Mouse (Mus musculus) CD4-positive, CD25-positive, alpha-beta regulatory T cell, adult 2 months (primary cell): ENCODE data around the gene Ddo.

ENCODE experiments used
- DNase-seq: peaks from one replicate; pipeline ENCODE4 v3.0.0-alpha.2; 2012; ENCODE audit warnings: low read depth, low spot score

The Ddo gene

DNA sequence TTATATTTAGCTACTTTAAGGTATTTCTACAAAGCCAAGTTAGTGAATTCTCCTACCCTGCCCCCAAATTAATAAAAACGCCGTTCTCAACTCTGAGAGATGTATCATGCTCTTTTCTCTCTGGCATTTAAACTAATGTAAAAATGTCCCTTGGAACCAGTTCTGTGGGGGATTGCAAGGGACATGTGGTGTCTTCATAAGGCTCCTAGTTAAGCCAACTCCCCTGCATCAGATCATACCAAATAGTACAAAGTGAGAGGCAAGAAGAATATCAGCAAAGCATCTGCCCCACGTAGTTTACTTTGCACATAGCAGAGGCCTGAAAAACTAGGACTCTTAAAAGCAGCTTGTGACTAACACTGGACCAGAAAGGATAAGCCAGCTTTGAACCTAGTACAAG, 86.9 kb downstream of the Ddo start:
- DNase-seq: no peak

DNA sequence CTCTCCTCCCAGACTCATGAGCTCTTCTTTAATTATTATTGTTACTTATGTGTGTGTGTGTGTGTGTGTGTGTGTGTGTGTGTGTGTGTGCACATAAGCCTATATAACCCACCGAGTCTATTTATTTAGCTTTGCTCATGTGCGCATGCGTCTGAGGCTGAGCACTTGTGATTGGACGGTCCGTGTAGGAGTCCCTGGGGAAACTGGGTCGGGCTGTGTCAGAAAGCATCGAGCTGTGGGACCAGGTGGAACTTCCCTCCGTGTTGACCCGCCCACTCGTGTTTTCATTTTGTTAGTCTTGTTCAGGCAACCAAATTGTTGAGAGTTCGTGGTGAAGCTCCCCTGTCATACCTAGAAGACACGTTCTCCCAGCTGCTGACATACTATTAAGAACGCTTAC, 88.6 kb downstream of the Ddo start:
- DNase-seq: no peak

- no peak for DNase-seq
Measured at GRCm38 (mm10) chr10:40719062-40719461, 89.3 kb downstream of the Ddo start.

GRCm38 (mm10) chr10:40720883-40721282, 91.1 kb downstream of the Ddo start:
- DNase-seq: no peak

- DNase-seq: no peak
Measured at GRCm38 (mm10) chr10:40724342-40724741, 94.5 kb downstream of the Ddo start.

- no peak for DNase-seq
Measured at GRCm38 (mm10) chr10:40725066-40725465, 95.3 kb downstream of the Ddo start.

DNA sequence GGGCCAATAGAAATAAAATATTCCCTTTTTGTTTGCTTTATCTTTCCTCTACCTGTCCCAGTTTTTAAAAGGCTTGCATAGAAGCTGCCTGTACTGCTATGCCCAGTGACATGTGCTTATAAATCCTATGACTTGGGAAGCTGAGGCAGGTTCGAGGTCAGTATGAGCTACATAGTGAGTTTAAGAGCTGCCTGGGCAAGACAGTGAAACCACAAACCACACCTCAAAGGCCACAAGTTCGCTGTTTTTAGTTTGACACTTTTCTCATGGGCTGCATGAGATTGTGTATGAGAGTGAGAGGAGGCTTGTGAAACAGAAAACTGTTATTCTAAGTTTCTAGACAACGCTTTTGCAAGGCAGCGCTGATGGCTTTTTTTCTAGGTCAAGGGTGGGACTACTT, 95.7 kb downstream of the Ddo start:
- DNase-seq: no peak

- no peak for DNase-seq
Measured at GRCm38 (mm10) chr10:40726288-40726902, 96.6 kb downstream of the Ddo start.

- no peak for DNase-seq
Measured at GRCm38 (mm10) chr10:40726989-40727388, 97.2 kb downstream of the Ddo start.

DNA sequence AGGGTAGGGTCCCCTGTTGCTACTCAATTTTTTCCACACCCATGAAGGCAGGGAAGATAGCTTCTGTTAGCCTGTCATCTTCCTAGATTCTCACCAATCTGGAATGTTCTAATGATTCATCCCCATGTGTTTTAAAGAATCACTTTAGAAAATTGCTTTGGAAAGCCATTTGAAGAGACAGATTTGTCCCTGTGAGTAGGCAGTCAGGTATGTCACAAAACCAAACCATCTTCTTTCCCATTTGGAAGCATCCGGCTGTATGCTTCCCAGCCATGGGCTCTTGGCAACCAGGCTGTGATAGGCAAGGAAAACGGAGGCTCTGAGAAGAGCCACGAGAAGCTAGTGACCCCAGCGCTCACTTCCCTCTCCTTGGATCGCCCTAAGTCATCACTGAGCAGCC, 100.4 kb downstream of the Ddo start:
- DNase-seq: no peak
